Mouse (Mus musculus): ENCODE results near the gene Trim27. TPM values are rescaled to one million over a fixed set of nuclear protein-coding genes. Genes with fewer than 3 reads are reported as not detected.

Trim27 gene
- polyA plus RNA-seq, 1 experiment from 2014 or later = 169 TPM

DNA sequence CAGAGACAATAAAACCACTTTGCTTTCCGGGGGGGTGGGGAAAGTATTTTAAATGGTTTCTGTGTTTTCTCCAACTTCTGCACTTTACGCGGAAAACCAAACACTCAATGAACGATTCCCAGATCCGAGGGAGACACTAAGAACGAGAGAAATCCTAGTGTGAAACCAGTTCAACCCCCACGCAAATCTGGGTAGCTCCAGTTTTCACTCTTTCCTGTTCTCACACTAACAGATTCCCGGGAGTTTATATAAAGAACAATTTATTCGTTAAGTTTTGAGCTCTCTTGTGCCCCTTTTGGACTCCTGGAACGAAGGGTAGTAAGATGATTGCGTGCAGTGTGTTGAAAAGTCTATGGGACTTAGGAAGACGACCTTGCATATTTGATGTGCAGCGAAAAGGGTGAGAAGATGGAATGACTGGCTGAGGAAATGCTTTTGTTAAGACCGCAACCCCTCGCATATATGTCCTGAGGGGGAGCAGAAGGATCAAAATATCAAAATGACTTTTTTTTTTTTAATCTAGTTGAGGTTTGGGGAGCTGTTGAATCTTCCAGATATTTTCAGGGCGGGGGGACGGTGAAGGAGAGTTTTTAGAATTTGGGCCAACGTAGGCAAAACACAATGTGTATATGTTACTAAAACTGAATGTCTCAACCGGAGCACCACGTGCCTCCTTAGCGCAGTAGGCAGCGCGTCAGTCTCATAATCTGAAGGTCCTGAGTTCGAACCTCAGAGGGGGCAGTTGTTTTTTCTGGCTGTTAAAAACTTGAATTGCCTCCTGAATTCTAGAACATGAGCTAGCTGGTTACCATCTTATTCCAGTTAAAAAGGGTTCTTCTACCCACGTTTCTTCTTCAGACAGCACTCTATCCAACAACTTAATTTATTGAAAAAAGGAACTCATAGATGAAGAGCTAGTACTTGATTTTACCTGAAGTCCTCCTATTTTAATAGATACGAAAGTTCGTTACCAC, 12.0 kb upstream of the Trim27 start:
- Histone ChIP-seq H3K4me3 (peak overlapping the region; percentile 63), H3K36me3 (replicated peaks) (no peaks in the 10 kb centered on the region), H3K9me3 (no peaks in the 10 kb centered on the region), H3K27me3 (ENCODE audit: poor library complexity, severe bottlenecking) (peaks cover 11% of the 10 kb centered on the region; the same call in 1 of the 2 replicates), H3K4me1 (peaks cover 23% of the 10 kb centered on the region), H3K27ac (peak overlapping the region; percentile 51)
- DNase-seq (ENCODE audit: extremely low spot score, low spot score) = peak; percentile 78
- under 1% methylated on average over 27 of the region's 27 CpGs for WGBS

DNA sequence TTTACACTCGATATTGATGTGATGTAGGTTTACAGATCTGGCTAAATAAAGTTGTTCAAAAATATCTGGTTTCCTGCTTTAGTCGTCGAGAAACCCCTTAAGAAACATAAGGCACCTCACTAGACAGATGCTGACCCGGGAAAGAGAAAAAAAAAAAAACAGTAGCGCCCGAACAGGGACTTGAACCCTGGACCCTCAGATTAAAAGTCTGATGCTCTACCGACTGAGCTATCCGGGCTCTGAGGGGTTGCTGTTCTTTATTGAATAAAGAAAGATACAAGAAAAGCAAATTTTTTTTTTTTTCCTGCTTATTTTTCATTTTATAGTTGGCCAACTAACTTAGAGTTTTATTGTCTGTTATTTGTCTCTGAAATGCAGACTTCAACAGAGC, 11.3 kb upstream of the Trim27 start:
- Histone ChIP-seq H3K27me3 (ENCODE audit: poor library complexity, severe bottlenecking) (peaks cover 11% of the 10 kb centered on the region; the same call in 1 of the 2 replicates), H3K27ac (no peak overlapping the region), H3K9me3 (no peaks in the 10 kb centered on the region), H3K4me3 (peak overlapping the region; percentile 63), H3K4me1 (peaks cover 28% of the 10 kb centered on the region), H3K36me3 (replicated peaks) (no peaks in the 10 kb centered on the region)
- no peak for DNase-seq (ENCODE audit: extremely low spot score, low spot score)
- under 1% methylated on average over 8 of the region's 8 CpGs for WGBS

DNA sequence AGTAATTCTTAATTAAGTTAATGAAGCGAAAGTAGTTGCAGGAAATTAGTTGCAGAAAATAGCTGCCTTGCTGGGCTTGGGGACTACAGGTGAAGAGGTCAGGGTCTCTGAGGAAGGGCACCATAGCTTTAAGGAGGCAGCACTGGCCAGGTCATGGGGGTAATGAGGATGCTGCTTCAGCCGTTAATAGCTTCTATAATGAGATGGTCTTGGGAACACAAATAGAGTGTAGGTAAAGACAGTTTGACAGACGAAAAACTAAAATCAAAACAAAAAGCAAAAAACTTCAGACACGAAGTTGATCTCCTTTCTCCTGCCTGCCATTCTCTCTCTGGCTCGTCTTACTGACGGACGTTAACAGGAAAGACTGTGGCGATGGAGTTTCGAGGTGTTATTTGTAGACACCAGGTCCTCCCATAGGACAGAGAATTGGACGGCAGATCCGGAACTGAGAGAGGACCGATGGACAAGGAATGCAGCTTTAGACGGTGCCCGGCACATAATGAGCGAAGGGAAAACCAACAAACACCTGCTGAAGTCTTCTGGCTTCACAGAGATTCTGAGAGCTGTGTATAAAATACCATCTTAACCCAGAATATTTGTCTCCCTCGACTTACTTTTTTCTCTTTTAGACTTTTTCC, 10.8 kb upstream of the Trim27 start:
- Histone ChIP-seq H3K27me3 (ENCODE audit: poor library complexity, severe bottlenecking) (peaks cover 11% of the 10 kb centered on the region; the same call in 1 of the 2 replicates), H3K4me3 (peak overlapping the region; percentile 63), H3K27ac (no peak overlapping the region), H3K36me3 (replicated peaks) (no peaks in the 10 kb centered on the region), H3K9me3 (no peaks in the 10 kb centered on the region), H3K4me1 (peaks cover 34% of the 10 kb centered on the region)
- DNase-seq (ENCODE audit: extremely low spot score, low spot score) = peak; percentile 46
- under 1% methylated on average over 16 of the region's 16 CpGs for WGBS

DNA sequence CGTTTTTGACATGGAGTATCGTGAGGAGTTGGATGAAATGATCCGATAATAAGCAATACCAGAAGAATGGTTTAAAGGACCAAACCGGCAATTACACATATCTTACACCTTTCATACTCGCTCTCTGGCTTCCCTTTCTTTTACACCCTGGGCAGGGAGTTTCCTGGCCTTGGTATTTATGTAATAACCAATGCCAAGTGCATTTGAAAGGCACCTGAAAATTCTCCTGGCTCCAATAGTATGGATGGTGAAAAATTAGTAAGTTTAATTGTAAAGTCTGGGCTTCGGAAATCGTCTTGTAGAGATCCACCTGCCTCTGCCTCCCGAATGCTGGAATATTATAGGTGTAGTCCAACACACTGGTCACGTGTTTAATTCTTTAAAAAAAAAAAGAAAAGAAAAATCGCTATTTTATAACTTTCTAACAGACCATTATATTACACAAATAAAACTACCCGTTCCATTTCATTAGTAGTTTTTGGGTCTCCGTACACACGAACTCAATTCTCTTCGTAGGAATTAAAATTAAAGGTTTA, 10.1 kb upstream of the Trim27 start:
- peaks cover 11% of the 10 kb centered on the region; the same call in 1 of the 2 replicates for H3K27me3 ChIP-seq (ENCODE audit: poor library complexity, severe bottlenecking)

DNA sequence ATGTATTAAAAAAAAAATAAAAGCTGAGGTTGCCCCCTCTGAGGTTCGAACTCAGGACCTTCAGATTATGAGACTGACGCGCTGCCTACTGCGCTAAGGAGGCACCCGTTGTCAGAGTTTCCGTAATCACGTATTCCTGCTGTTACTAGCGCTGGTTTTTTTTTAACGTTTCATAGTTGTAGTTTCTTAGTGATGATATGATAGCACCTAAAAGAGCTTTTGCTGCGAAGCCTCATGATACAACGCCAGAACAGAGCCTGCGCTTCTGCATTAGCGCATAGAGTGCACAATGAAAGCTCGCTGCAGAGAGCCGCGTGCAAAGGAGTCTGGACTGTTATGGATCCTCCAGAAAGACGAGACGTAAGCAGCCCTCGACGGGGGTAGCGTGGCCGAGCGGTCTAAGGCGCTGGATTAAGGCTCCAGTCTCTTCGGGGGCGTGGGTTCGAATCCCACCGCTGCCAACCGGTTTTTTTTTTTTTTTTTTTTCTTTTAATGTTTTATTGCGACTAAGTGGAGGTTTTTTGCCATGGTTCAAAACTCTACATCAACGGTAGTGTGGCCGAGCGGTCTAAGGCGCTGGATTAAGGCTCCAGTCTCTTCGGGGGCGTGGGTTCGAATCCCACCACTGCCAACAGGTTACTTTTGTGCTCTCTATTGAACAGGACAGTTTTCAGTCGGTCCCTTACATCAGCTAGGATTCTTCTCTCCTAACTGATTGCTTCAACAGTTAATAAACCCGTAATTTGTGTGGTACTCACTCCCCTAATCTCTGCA, 9.4 kb upstream of the Trim27 start:
- Histone ChIP-seq H3K36me3 (replicated peaks) (no peaks in the 10 kb centered on the region), H3K27me3 (ENCODE audit: poor library complexity, severe bottlenecking) (peaks cover 11% of the 10 kb centered on the region; the same call in 1 of the 2 replicates), H3K4me3 (peak overlapping the region; percentile 63), H3K4me1 (peaks cover 38% of the 10 kb centered on the region), H3K27ac (peak overlapping the region; percentile 68; the same call in 1 of the 2 replicates), H3K9me3 (no peaks in the 10 kb centered on the region)
- under 1% methylated on average over 39 of the region's 39 CpGs for WGBS
- peak; percentile 82 for DNase-seq (ENCODE audit: extremely low spot score, low spot score)

More for the DNA sequence above, 10.1 kb upstream of the Trim27 start:
- H3K4me3 ChIP-seq = peak overlapping the region; percentile 63
- WGBS = 7% methylated on average over 14 of the region's 14 CpGs
- H3K27ac ChIP-seq = no peak overlapping the region
- no peak for DNase-seq (ENCODE audit: extremely low spot score, low spot score)
- H3K4me1 ChIP-seq = peaks cover 38% of the 10 kb centered on the region
- no peaks in the 10 kb centered on the region for H3K9me3 ChIP-seq
- no peaks in the 10 kb centered on the region for H3K36me3 ChIP-seq (replicated peaks)

DNA sequence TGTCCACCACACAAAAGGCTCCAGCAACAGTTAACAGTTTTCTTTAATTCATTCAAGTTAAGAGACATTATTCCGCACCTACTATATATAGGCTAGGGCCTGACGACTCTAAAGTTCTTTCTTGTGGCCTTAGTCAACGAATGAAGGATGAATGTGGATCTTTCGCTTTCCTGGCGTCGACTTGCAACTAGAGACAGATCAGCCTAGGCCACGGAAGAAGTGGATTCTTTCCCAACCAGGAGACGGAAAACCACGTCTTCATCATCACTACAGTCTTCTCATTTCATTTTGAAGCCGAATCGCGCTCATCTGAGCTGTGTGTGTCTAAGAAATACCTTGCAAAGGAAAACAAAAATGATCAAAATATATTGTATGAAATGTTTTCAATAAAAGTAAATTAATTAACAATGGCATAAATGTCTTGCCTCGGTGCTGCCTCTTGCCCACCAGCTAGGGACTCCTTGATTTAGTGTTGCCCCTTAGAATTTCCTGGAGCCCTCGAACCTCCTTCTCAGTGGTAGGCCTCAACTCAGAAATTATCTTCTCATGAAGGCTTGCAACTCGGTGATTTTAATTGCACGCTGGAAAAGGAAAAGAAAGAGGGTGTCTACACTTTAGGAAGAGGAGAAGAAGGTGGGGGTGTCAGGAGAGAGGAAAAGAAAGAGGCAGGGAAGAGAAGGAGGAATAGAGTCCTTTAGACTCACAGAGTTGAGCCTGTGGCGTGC, 8.7 kb upstream of the Trim27 start:
- WGBS = 29% methylated on average over 17 of the region's 17 CpGs
- peak; percentile 20 for DNase-seq (ENCODE audit: extremely low spot score, low spot score)
- Histone ChIP-seq H3K4me3 (peak overlapping the region; percentile 63), H3K27me3 (ENCODE audit: poor library complexity, severe bottlenecking) (peaks cover 5% of the 10 kb centered on the region; the same call in 1 of the 2 replicates), H3K4me1 (peaks cover 38% of the 10 kb centered on the region), H3K9me3 (no peaks in the 10 kb centered on the region), H3K27ac (peak overlapping the region; percentile 68), H3K36me3 (replicated peaks) (no peaks in the 10 kb centered on the region)

DNA sequence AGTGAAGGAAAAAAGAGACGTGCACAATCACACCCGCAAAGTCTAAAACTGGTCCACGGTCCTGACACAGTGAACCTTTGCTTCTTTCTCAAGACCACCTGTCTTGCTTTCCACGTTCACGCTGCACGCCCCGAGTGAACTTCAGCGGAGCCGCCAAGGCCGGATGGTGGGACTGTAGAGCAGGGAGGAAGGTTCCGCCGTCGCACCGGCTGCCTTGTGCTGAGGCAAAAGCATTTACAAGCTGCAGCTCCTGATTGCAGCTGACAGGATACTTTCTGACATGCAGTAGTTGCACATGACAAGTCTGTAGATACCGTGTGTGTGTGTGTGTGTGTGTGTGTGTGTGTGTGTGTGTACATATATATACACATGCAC, 8.1 kb upstream of the Trim27 start:
- 6% methylated on average over 15 of the region's 15 CpGs for WGBS
- peak; percentile 47 for DNase-seq (ENCODE audit: extremely low spot score, low spot score)
- H3K4me1 ChIP-seq = peaks cover 38% of the 10 kb centered on the region
- H3K4me3 ChIP-seq = peak overlapping the region; percentile 63
- no peaks in the 10 kb centered on the region for H3K9me3 ChIP-seq
- no peaks in the 10 kb centered on the region for H3K27me3 ChIP-seq (ENCODE audit: poor library complexity, severe bottlenecking)
- H3K36me3 ChIP-seq (replicated peaks) = no peaks in the 10 kb centered on the region
- peak overlapping the region; percentile 68 for H3K27ac ChIP-seq

DNA sequence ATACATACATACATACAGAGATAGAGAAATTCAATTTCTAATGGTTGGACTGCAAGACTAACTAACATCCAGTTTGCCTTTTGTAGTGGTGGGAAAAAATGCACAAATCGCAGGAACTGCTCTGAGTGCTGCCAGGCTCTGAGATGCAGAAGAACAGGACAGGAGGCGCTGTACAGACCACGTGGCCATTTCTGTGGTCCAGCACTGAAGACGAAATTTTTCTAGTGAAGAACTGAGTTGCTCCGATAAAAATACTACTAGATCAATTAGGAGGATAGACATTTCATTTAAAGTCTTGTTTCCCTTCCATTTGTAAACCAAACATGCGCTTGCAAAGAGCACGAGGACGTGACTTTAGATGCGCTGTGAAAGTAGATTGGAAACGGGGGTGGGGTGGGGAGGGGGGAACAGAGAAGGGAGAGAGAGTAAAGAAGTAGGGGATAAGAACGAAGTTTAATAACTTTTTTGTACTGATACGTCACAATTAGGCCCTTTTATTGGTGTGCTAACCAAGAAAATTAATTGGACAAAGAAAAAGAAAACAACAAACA, 7.6 kb upstream of the Trim27 start:
- H3K27me3 ChIP-seq (ENCODE audit: poor library complexity, severe bottlenecking) = no peaks in the 10 kb centered on the region
- no peaks in the 10 kb centered on the region for H3K36me3 ChIP-seq (replicated peaks)
- H3K4me3 ChIP-seq = peak overlapping the region; percentile 63
- H3K9me3 ChIP-seq = no peaks in the 10 kb centered on the region
- no peak for DNase-seq (ENCODE audit: extremely low spot score, low spot score)
- peak overlapping the region; percentile 82 for H3K27ac ChIP-seq
- 1% methylated on average over 12 of the region's 12 CpGs for WGBS
- peaks cover 36% of the 10 kb centered on the region for H3K4me1 ChIP-seq

DNA sequence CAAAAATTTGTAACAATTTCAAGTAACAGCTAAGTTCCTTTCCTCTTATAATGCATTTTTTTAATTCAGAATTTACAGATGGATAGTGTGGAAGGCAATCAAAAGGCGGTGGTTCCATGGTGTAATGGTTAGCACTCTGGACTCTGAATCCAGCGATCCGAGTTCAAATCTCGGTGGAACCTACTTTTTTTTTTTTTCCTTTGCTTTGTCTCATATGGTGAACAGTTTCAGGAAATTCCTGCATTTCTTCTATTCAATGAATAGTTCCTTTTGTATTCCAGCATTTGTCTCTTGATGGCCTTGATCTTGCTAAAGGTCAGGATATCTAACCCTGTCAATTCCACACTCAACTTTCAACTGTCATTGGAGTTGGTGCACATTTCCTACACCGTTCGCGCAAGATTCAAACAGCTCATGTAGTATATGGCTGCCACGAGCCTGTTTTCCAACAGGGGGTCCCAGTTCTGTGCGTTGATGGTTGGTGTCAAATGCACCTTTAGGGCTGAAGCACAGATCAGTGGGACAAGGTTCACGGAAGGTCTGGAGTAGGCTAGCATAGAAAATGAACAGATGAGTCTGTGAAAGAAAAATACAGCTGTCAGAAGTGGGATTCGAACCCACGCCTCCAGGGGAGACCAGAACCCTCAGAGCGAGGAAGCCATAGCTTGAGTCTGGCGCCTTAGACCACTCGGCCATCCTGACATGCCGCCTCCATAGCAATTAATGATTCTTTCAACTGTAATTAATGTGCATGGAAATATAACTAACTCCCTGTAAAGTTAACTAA, 6.8 kb upstream of the Trim27 start:
- peak overlapping the region; percentile 82; the same call in 1 of the 2 replicates for H3K27ac ChIP-seq
- under 1% methylated on average over 16 of the region's 16 CpGs for WGBS
- H3K9me3 ChIP-seq = no peaks in the 10 kb centered on the region
- H3K27me3 ChIP-seq (ENCODE audit: poor library complexity, severe bottlenecking) = no peaks in the 10 kb centered on the region
- H3K4me3 ChIP-seq = peak overlapping the region; percentile 63
- DNase-seq (ENCODE audit: extremely low spot score, low spot score) = peak; percentile 84
- H3K4me1 ChIP-seq = peaks cover 35% of the 10 kb centered on the region
- no peaks in the 10 kb centered on the region for H3K36me3 ChIP-seq (replicated peaks)

DNA sequence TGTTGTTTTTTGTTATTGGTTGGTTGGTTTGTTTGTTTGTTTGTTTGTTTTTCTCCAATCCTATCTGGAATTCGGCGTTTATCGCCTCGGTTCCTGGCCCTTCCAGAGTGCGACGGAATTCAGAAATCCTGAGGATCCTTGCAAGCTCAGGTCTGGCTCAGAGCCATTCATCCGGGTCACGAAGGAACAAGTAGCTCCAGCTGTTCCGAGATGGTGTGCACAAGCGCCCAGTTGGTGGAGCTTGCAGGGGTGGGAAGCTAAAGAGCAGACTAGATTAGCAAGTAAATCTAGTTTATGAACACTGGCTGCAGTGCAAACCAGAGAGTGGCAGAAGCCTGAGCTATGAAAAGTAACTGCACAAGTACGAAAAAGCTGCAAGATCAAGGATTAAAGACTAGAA, 6.2 kb upstream of the Trim27 start:
- peak; percentile 74 for DNase-seq (ENCODE audit: extremely low spot score, low spot score)
- Histone ChIP-seq H3K9me3 (no peaks in the 10 kb centered on the region), H3K36me3 (replicated peaks) (no peaks in the 10 kb centered on the region), H3K4me1 (peaks cover 35% of the 10 kb centered on the region), H3K27ac (peak overlapping the region; percentile 63), H3K27me3 (ENCODE audit: poor library complexity, severe bottlenecking) (peaks cover 4% of the 10 kb centered on the region; the same call in 1 of the 2 replicates), H3K4me3 (peak overlapping the region; percentile 63)
- under 1% methylated on average over 11 of the region's 11 CpGs for WGBS

DNA sequence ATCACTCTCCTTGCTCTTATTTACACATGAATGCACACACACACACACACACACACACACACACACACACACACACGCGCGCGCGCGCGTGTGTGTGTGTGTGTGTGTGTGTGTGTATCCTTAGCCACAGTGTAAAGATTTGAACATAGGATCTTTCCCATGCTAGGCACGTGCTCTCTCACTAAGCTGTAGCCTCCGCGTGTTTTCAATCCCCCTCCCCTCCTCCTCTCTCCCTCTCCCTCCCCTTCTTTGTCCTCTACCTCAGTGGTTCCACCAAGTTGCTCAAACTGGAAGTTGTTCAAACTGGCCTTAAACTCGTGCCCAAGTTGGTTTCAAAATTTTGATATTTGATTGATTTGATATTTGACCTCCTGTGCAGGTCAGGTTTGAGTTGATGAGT, 2.5 kb upstream of the Trim27 start:
- 73% methylated on average over 11 of the region's 11 CpGs for WGBS
- no peak for DNase-seq (ENCODE audit: extremely low spot score, low spot score)
- H3K4me1 ChIP-seq = peaks cover 35% of the 10 kb centered on the region
- H3K9me3 ChIP-seq = no peaks in the 10 kb centered on the region
- H3K4me3 ChIP-seq = no peak overlapping the region
- peaks cover 8% of the 10 kb centered on the region; the same call in 1 of the 2 replicates for H3K27me3 ChIP-seq (ENCODE audit: poor library complexity, severe bottlenecking)
- H3K27ac ChIP-seq = no peak overlapping the region
- peaks cover 2% of the 10 kb centered on the region for H3K36me3 ChIP-seq (replicated peaks)

Data from forebrain, embryonic 10.5 days (tissue).